Mouse (Mus musculus): ENCODE data around the gene Fam219a.
A peak's percentile ranks its signal among the peaks of the same experiment; 100 is the strongest.

The Fam219a gene

DNA sequence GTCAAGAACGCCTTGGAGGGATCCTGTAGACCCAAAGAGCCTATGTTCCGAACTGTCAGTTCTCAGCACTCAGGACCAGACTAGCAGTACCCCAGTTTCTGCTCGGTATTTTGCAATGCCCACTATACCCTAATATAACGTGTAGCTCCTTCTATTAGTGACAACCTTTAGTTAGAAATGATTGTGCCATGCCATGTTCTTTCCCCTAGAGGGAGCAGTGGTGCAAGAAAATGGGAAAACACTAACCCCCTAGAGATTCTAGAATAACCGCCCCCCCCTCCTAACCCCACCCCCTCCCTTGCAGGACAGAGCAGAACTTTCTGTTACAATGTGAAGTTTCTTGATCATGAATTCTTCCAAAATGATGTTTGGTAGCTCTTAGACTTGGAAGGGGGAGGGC is 65.0 kb downstream of the Fam219a start:
- DNase-seq (ENCODE audit: low spot score): no peak

GRCm38 (mm10) chr4:41502986-41503412 is 66.3 kb downstream of the Fam219a start, which contains the start of gene AI464131:
Gene AI464131 (minus strand): TSS chr4:41503076.
- DNase-seq (ENCODE audit: low spot score): peak; percentile 88

GRCm38 (mm10) chr4:41502171-41502940 is 67.0 kb downstream of the Fam219a start:
- no peak for DNase-seq (ENCODE audit: low spot score)

DNA sequence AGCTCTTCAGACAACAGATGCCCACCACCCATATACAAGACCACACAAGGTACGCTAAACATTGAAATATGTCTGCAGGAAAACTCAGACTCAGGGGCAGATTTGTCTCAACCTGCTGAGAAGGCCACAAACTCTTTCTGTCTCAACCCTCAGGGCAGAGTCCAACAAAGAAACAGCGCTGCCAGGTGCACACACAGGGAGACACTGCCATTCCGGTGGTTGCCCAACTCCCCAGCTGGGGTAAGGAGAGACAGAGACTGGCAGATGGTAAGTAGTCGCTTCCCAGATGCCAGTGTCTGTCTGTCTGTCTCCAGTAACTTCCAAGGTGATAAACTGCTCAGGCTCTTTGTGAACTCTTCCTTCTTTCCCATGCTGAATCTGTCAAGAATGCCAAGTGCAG is 68.6 kb downstream of the Fam219a start:
- no peak for DNase-seq (ENCODE audit: low spot score)

GRCm38 (mm10) chr4:41499619-41500018 is 69.7 kb downstream of the Fam219a start:
- no peak for DNase-seq (ENCODE audit: low spot score)

GRCm38 (mm10) chr4:41498921-41499391 is 70.4 kb downstream of the Fam219a start:
- DNase-seq (ENCODE audit: low spot score): no peak

GRCm38 (mm10) chr4:41497995-41498845 is 71.1 kb downstream of the Fam219a start:
- no peak for DNase-seq (ENCODE audit: low spot score)

DNA sequence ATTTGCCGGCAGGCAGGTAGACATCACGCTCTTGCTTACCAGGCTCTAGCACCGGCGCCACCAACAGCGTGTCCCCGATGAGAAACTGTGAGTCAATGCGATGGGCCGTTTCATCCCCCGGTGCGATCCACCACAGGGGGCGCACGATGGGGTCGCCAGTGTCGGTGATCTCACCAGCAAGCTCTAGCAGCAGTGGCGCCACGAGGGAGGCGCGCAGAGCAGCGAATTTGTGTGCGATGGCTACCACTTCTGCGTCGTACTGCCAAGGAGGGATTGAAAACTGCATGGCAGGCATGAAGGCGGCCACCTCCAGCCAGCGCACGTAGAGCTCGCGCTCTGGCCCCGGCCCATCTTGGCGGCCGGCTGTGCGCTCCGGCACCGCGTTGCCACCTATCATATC is 71.8 kb downstream of the Fam219a start:
- no peak for DNase-seq (ENCODE audit: low spot score)

- no peak for DNase-seq (ENCODE audit: low spot score)
Measured at GRCm38 (mm10) chr4:41497046-41497445, 72.3 kb downstream of the Fam219a start.

- no peak for DNase-seq (ENCODE audit: low spot score)
Measured at GRCm38 (mm10) chr4:41495850-41496249, 73.5 kb downstream of the Fam219a start.

GRCm38 (mm10) chr4:41495076-41495475 is 74.3 kb downstream of the Fam219a start:
- no peak for DNase-seq (ENCODE audit: low spot score)

GRCm38 (mm10) chr4:41494378-41494777 is 75.0 kb downstream of the Fam219a start:
- no peak for DNase-seq (ENCODE audit: low spot score)

DNA sequence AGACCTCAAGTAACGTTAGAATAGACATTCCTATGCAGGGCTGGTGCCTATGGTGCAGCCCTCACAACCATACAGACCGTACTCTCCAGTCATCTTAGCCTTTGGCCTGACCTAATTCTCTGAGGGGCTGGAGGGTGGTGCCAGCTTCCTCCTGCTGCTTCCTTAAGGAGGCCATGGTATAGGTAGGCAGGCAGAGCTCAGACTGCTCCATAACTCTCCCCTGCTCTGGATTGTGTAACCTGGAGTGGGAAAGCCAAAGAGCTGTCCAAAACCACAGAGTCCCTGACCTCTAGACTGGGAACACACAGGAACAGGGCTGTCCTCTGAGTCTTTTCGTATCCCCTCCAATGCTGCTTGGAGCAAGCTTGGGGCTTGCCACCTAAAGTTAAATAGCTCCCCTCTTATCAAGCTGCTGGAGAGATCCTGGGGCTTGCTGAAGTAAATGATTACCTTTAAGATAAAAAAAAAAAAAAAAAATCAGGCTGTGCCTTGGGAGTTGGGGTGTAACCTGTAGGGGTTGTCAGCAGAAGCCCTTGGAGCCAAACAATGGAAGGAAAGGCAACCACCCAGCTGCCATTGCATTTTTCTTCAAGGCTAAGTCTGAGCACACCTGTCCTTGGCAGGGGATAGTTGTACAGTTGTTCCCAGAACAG is 75.7 kb downstream of the Fam219a start:
- DNase-seq (ENCODE audit: low spot score): no peak

DNA sequence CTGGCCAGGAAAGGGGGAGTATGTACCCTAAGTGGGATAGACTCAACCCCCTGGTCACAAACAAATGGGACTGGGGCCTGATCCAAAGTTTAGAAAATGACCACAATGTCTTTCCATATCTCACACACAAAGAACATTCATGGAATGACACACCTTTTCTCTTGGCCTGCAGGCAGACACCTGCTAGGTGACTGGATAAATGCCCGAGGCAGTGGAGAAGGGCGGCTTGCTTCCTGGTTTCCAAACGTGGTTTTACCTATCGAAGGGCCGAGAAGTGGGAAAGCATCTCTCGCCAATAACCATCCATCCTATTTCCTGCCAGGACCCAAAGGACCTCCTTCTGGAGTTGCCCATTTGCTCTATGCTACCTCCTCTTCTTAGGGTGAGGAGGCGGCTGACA is 76.4 kb downstream of the Fam219a start:
- DNase-seq (ENCODE audit: low spot score): no peak

DNA sequence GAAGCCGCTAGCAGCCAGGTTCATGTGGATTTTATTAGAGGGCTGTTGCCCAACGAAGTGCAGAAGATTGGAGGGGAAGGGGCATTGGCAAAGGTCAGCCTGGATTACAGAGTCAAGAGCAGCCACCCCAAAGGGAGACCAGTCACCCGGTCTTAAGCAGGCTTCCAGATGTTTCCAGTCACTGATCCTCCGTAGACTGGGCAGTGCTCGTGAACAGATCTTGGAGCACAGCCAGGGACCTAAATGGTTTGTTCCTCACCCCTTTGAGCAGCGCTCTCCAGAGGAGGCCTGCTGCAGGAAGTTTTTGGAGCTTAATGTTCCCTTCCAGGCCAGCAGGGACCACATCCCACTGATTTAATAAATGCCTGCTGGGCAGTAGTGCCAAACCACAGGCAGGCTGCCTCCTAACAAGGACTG is 87.7 kb downstream of the Fam219a start:
- DNase-seq (ENCODE audit: low spot score): no peak

GRCm38 (mm10) chr4:41480254-41480653 is 89.1 kb downstream of the Fam219a start:
- no peak for DNase-seq (ENCODE audit: low spot score)

- no peak for DNase-seq (ENCODE audit: low spot score)
Measured at GRCm38 (mm10) chr4:41479456-41479804, 89.9 kb downstream of the Fam219a start.

DNA sequence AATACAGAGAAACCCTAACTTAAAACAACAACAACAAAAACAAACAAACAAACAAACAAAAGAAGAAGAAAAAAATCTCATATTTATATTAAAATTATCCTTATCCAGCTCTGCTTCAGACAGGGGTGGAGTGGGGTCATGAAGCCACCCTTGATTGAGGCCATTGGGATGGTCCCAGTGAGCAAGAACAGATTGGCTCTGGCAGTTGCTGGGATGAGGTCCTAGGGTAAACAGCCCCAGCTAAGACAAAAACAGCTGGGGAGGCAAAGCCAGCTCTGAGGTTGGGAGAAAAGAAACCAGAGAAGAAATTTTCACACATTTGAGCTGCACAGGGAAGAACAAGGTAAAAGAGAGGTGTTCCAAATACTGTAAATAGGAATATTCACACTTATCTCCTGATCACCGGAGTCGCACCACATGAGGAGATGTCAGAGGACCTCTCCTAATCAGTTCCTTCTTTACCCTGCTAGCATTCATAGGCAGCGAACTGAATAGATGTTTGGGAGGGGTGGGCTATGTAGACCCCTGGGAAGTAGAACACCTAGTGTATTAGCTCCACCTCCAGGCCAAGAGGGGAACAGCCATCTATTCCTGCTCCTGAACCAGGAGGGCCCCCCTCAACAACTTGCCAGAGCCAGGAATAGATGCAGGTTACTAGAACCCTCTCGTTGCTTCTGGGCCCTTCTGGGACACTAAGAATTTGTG is 90.4 kb downstream of the Fam219a start:
- no peak for DNase-seq (ENCODE audit: low spot score)

DNA sequence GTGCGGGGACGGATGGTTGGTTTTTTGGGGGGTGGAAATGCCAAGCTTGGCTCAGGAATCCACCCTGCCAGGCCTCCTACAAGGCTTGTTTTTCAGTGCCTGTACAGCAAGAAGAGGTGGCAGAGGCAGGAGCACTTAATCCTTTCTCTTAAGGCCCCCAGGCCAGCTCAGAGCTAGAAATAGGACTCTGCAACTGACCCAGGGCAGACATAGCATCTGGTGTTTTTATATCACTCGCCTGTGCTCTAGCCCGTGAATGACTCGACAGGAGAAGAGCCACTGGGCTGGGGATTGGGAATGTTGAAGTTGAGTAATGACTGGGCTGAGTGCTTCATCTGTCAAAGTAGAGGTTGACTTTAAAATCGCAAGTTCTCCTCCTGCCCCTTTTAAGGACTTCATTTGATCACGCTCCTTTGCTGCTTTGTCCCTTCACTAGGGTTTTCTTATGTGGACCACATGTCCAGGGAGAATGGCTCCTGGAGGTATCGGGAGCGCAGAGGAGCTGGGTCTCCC is 91.6 kb downstream of the Fam219a start:
- DNase-seq (ENCODE audit: low spot score): no peak

- DNase-seq (ENCODE audit: low spot score): no peak
Measured at GRCm38 (mm10) chr4:41471384-41471689, 98.0 kb downstream of the Fam219a start.

- no peak for DNase-seq (ENCODE audit: low spot score)
Measured at GRCm38 (mm10) chr4:41470684-41471383, 98.5 kb downstream of the Fam219a start.
